Mouse (Mus musculus): ENCODE measurements around the gene Gm42417. TPM values are rescaled to one million over a fixed set of nuclear protein-coding genes. Genes with fewer than 3 reads are reported as not detected.

Gene Gm42417
- polyA plus RNA-seq, 1 experiment = not detected

- WGBS = 78% methylated on average over 11 of the region's 11 CpGs
- TF ChIP-seq CTCF (IDR thresholded peaks at IDR 0.05; ENCODE audit: extremely low read depth, insufficient read length, insufficient replicate concordance, low read depth, low read length) (no peak), POLR2A (IDR thresholded peaks at IDR 0.05; ENCODE audit: low read depth, low read length) (no peak)
- Histone ChIP-seq H3K4me3 (ENCODE audit: low read depth, low read length) (no peak overlapping the region), H3K27me3 (ENCODE audit: control insufficient read depth, insufficient read depth, low read length) (no peaks in the 10 kb centered on the region), H3K27ac (ENCODE audit: insufficient read depth, low read depth, low read length) (no peak overlapping the region), H3K36me3 (ENCODE audit: control insufficient read depth, insufficient read depth, low read length) (peaks cover 48% of the 10 kb centered on the region), H3K4me1 (ENCODE audit: control insufficient read depth, insufficient read depth, insufficient read length, low read length) (no peaks in the 10 kb centered on the region)
These were observed 19.6 kb downstream of the Gm42417 start for GRCm38 (mm10) chr1:36519626-36520025.

- WGBS = 72% methylated on average over 3 of the region's 3 CpGs
- peaks cover 38% of the 10 kb centered on the region for H3K36me3 ChIP-seq (ENCODE audit: control insufficient read depth, insufficient read depth, low read length)
- H3K27me3 ChIP-seq (ENCODE audit: control insufficient read depth, insufficient read depth, low read length) = no peaks in the 10 kb centered on the region
- no peak overlapping the region for H3K4me3 ChIP-seq (ENCODE audit: low read depth, low read length)
- TF ChIP-seq CTCF (IDR thresholded peaks at IDR 0.05; ENCODE audit: extremely low read depth, insufficient read length, insufficient replicate concordance, low read depth, low read length) (no peak), POLR2A (IDR thresholded peaks at IDR 0.05; ENCODE audit: low read depth, low read length) (no peak)
- H3K4me1 ChIP-seq (ENCODE audit: control insufficient read depth, insufficient read depth, insufficient read length, low read length) = no peaks in the 10 kb centered on the region; the same call in 1 of the 2 replicates
- H3K27ac ChIP-seq (ENCODE audit: insufficient read depth, low read depth, low read length) = no peak overlapping the region
These were observed 21.0 kb downstream of the Gm42417 start for GRCm38 (mm10) chr1:36518259-36518658.

GRCm38 (mm10) chr1:36513718-36514117, 25.5 kb downstream of the Gm42417 start:
- Histone ChIP-seq H3K36me3 (ENCODE audit: control insufficient read depth, insufficient read depth, low read length) (peaks cover 6% of the 10 kb centered on the region; the same call in 1 of the 2 replicates), H3K27me3 (ENCODE audit: control insufficient read depth, insufficient read depth, low read length) (no peaks in the 10 kb centered on the region), H3K27ac (ENCODE audit: insufficient read depth, low read depth, low read length) (no peak overlapping the region), H3K4me1 (ENCODE audit: control insufficient read depth, insufficient read depth, insufficient read length, low read length) (peaks cover 3% of the 10 kb centered on the region; the same call in 1 of the 2 replicates), H3K4me3 (ENCODE audit: low read depth, low read length) (no peak overlapping the region)
- WGBS = 77% methylated on average over 2 of the region's 2 CpGs
- TF ChIP-seq POLR2A (IDR thresholded peaks at IDR 0.05; ENCODE audit: low read depth, low read length) = no peak
- TF ChIP-seq CTCF (IDR thresholded peaks at IDR 0.05; ENCODE audit: extremely low read depth, insufficient read length, insufficient replicate concordance, low read depth, low read length) = peak; percentile 47; the same call in 1 of the 2 replicates

GRCm38 (mm10) chr1:36513310-36513709, 25.9 kb downstream of the Gm42417 start:
- TF ChIP-seq CTCF (IDR thresholded peaks at IDR 0.05; ENCODE audit: extremely low read depth, insufficient read length, insufficient replicate concordance, low read depth, low read length) (no peak), POLR2A (IDR thresholded peaks at IDR 0.05; ENCODE audit: low read depth, low read length) (no peak)
- H3K4me1 ChIP-seq (ENCODE audit: control insufficient read depth, insufficient read depth, insufficient read length, low read length) = peaks cover 3% of the 10 kb centered on the region; the same call in 1 of the 2 replicates
- WGBS = 5% methylated on average over 1 of the region's 1 CpGs
- no peak overlapping the region for H3K4me3 ChIP-seq (ENCODE audit: low read depth, low read length)
- H3K36me3 ChIP-seq (ENCODE audit: control insufficient read depth, insufficient read depth, low read length) = 0 out of 2 replicates have a peak, but pooled peaks cover 4% of the 10 kb centered on the region
- no peak overlapping the region for H3K27ac ChIP-seq (ENCODE audit: insufficient read depth, low read depth, low read length)
- no peaks in the 10 kb centered on the region for H3K27me3 ChIP-seq (ENCODE audit: control insufficient read depth, insufficient read depth, low read length)

GRCm38 (mm10) chr1:36512966-36513280, 26.3 kb downstream of the Gm42417 start:
- 4% methylated on average over 16 of the region's 16 CpGs for WGBS
- peak overlapping the region; percentile 85 for H3K4me3 ChIP-seq (ENCODE audit: low read depth, low read length)
- peaks cover 4% of the 10 kb centered on the region for H3K4me1 ChIP-seq (ENCODE audit: control insufficient read depth, insufficient read depth, insufficient read length, low read length)
- no peak overlapping the region for H3K27ac ChIP-seq (ENCODE audit: insufficient read depth, low read depth, low read length)
- 0 out of 2 replicates have a peak, but pooled peaks cover 4% of the 10 kb centered on the region for H3K36me3 ChIP-seq (ENCODE audit: control insufficient read depth, insufficient read depth, low read length)
- TF ChIP-seq POLR2A (IDR thresholded peaks at IDR 0.05; ENCODE audit: low read depth, low read length) = no peak
- no peak for TF ChIP-seq CTCF (IDR thresholded peaks at IDR 0.05; ENCODE audit: extremely low read depth, insufficient read length, insufficient replicate concordance, low read depth, low read length)
- H3K27me3 ChIP-seq (ENCODE audit: control insufficient read depth, insufficient read depth, low read length) = no peaks in the 10 kb centered on the region

- H3K4me3 ChIP-seq (ENCODE audit: low read depth, low read length) = peak overlapping the region; percentile 85
- WGBS = 7% methylated on average over 126 of the region's 126 CpGs
- H3K27ac ChIP-seq (ENCODE audit: insufficient read depth, low read depth, low read length) = peak overlapping the region; percentile 71
- H3K27me3 ChIP-seq (ENCODE audit: control insufficient read depth, insufficient read depth, low read length) = no peaks in the 10 kb centered on the region
- TF ChIP-seq CTCF (IDR thresholded peaks at IDR 0.05; ENCODE audit: extremely low read depth, insufficient read length, insufficient replicate concordance, low read depth, low read length) (no peak), POLR2A (IDR thresholded peaks at IDR 0.05; ENCODE audit: low read depth, low read length) (no peak)
- peaks cover 6% of the 10 kb centered on the region for H3K4me1 ChIP-seq (ENCODE audit: control insufficient read depth, insufficient read depth, insufficient read length, low read length)
- H3K36me3 ChIP-seq (ENCODE audit: control insufficient read depth, insufficient read depth, low read length) = peaks cover 10% of the 10 kb centered on the region
These were observed 26.9 kb downstream of the Gm42417 start for GRCm38 (mm10) chr1:36512089-36512965.

- H3K4me3 ChIP-seq (ENCODE audit: low read depth, low read length) = peak within 1 kb of the TSS; percentile 85
- TF ChIP-seq CTCF (IDR thresholded peaks at IDR 0.05; ENCODE audit: extremely low read depth, insufficient read length, insufficient replicate concordance, low read depth, low read length) (peak; percentile 64; the same call in 1 of the 2 replicates), POLR2A (IDR thresholded peaks at IDR 0.05; ENCODE audit: low read depth, low read length) (peak; percentile 82)
- WGBS = 2% methylated on average over 51 of the region's 51 CpGs
These were observed 27.8 kb downstream of the Gm42417 start, which contains the start of gene Cnnm3 for GRCm38 (mm10) chr1:36511289-36512021. Gene Cnnm3, plus strand, starts transcription at chr1:36511867.

More at GRCm38 (mm10) chr1:36511289-36512021, 27.8 kb downstream of the Gm42417 start, which contains the start of gene Cnnm3:
- Histone ChIP-seq H3K4me1 (ENCODE audit: control insufficient read depth, insufficient read depth, insufficient read length, low read length) (peaks cover 6% of the 10 kb centered on the region), H3K27ac (ENCODE audit: insufficient read depth, low read depth, low read length) (peak within 1 kb of the TSS; percentile 71), H3K27me3 (ENCODE audit: control insufficient read depth, insufficient read depth, low read length) (no peaks in the 10 kb centered on the region), H3K36me3 (ENCODE audit: control insufficient read depth, insufficient read depth, low read length) (peaks cover 15% of the 10 kb centered on the region)
